Mouse (Mus musculus): ENCODE measurements around the gene Tram2. TPM values are rescaled to one million over a fixed set of nuclear protein-coding genes. Genes with fewer than 3 reads are reported as not detected.

Tram2 gene
- 1 to 10 TPM; 5.6 to 6.0 TPM for total RNA-seq (2021)
- 4.6 and 7.1 TPM in 2 replicates for polyA plus RNA-seq (2012; rRNA removed)
- long read RNA-seq, full-length matches to known transcripts = 1 of 2 reads
- long read RNA-seq, partial matches to known transcripts = 1 of 2 reads
- long read RNA-seq, other reads (novel, unspliced or antisense) = 0 of 2 reads

GRCm38 (mm10) chr1:21079217-21079773 is at the start of gene Tram2:
Gene Tram2 (minus strand): TSS chr1:21079229.
- peak within 1 kb of the TSS; percentile 94 for H3K27ac ChIP-seq
- under 1% methylated on average over 49 of the region's 52 CpGs for WGBS
- intact Hi-C loops (cut with DNase I) = loop anchor here (1.0 to 5.0 kb wide), 4 partner anchors 22 to 262 kb away; partner anchors contain the start of gene Efhc1

GRCm38 (mm10) chr1:21124713-21125336 is 45.8 kb upstream of the Tram2 start:
- Histone ChIP-seq H3K36me3 (ENCODE audit: control insufficient read depth, insufficient read depth, low read length) (no peaks in the 10 kb centered on the region), H3K27me3 (ENCODE audit: control insufficient read depth, insufficient read depth, low read length) (no peaks in the 10 kb centered on the region), H3K27ac (no peak overlapping the region), H3K4me3 (no peak overlapping the region), H3K9ac (ENCODE audit: low read depth, low read length) (no peak overlapping the region), H3K79me2 (replicated peaks; ENCODE audit: control insufficient read depth, insufficient read depth, low read length) (no peaks in the 10 kb centered on the region), H3K4me1 (ENCODE audit: control insufficient read depth, insufficient read depth, low read length) (no peaks in the 10 kb centered on the region)
- no peak for TF ChIP-seq POLR2A (IDR thresholded peaks at IDR 0.05; ENCODE audit: insufficient read depth, low read depth, low read length)
- TF ChIP-seq CTCF (IDR thresholded peaks at IDR 0.05) = no peak
- 70% methylated on average over 14 of the region's 14 CpGs for WGBS
- intact Hi-C loops (cut with DNase I) = no loop called here
- DNase-seq = no peak

More at GRCm38 (mm10) chr1:21079217-21079773, at the start of gene Tram2:
- peak; percentile 96 to 99 for DNase-seq
- Histone ChIP-seq H3K36me3 (ENCODE audit: control insufficient read depth, insufficient read depth, low read length) (0 out of 2 replicates have a peak, but pooled peaks cover 2% of the 10 kb centered on the region), H3K9ac (ENCODE audit: low read depth, low read length) (peak within 1 kb of the TSS; percentile 83), H3K27me3 (ENCODE audit: control insufficient read depth, insufficient read depth, low read length) (no peaks in the 10 kb centered on the region), H3K4me1 (ENCODE audit: control insufficient read depth, insufficient read depth, low read length) (peaks cover 7% of the 10 kb centered on the region), H3K79me2 (replicated peaks; ENCODE audit: control insufficient read depth, insufficient read depth, low read length) (no peaks in the 10 kb centered on the region; the same call in 1 of the 2 replicates), H3K4me3 (peak within 1 kb of the TSS; percentile 92)
- TF ChIP-seq POLR2A (IDR thresholded peaks at IDR 0.05; ENCODE audit: insufficient read depth, low read depth, low read length) (peak; percentile 76), CTCF (IDR thresholded peaks at IDR 0.05) (peak; percentile 18; the same call in 1 of the 2 replicates), EP300 (IDR thresholded peaks at IDR 0.05; ENCODE audit: insufficient read depth, low read depth, low read length) (0 out of 2 replicates have a peak, but pooled peaks have one; percentile 50)

- WGBS = 88% methylated on average over 4 of the region's 4 CpGs
- no peak overlapping the region for H3K4me3 ChIP-seq
- no peaks in the 10 kb centered on the region for H3K27me3 ChIP-seq (ENCODE audit: control insufficient read depth, insufficient read depth, low read length)
- no peak for DNase-seq
- H3K4me1 ChIP-seq (ENCODE audit: control insufficient read depth, insufficient read depth, low read length) = peaks cover 2% of the 10 kb centered on the region; the same call in 1 of the 2 replicates
- no peak overlapping the region for H3K27ac ChIP-seq
- no peak overlapping the region for H3K9ac ChIP-seq (ENCODE audit: low read depth, low read length)
- H3K79me2 ChIP-seq (replicated peaks; ENCODE audit: control insufficient read depth, insufficient read depth, low read length) = no peaks in the 10 kb centered on the region
- intact Hi-C loops (cut with DNase I) = loop anchor here (5.0 kb wide), 1 partner anchor 59 kb away; no protein-coding TSS in a partner anchor
- TF ChIP-seq POLR2A (IDR thresholded peaks at IDR 0.05; ENCODE audit: insufficient read depth, low read depth, low read length) (no peak), EP300 (IDR thresholded peaks at IDR 0.05; ENCODE audit: insufficient read depth, low read depth, low read length) (no peak), CTCF (IDR thresholded peaks at IDR 0.05) (no peak)
- no peaks in the 10 kb centered on the region for H3K36me3 ChIP-seq (ENCODE audit: control insufficient read depth, insufficient read depth, low read length)
Measured at GRCm38 (mm10) chr1:21103784-21104183, 24.8 kb upstream of the Tram2 start.

- intact Hi-C loops (cut with DNase I) = loop anchor here (1.0 to 5.0 kb wide), 3 partner anchors 23 to 162 kb away; partner anchors contain the start of gene Tram2
- Histone ChIP-seq H3K4me1 (ENCODE audit: control insufficient read depth, insufficient read depth, low read length) (peaks cover 2% of the 10 kb centered on the region; the same call in 1 of the 2 replicates), H3K36me3 (ENCODE audit: control insufficient read depth, insufficient read depth, low read length) (no peaks in the 10 kb centered on the region), H3K4me3 (no peak overlapping the region), H3K27me3 (ENCODE audit: control insufficient read depth, insufficient read depth, low read length) (no peaks in the 10 kb centered on the region), H3K9ac (ENCODE audit: low read depth, low read length) (no peak overlapping the region), H3K79me2 (replicated peaks; ENCODE audit: control insufficient read depth, insufficient read depth, low read length) (no peaks in the 10 kb centered on the region), H3K27ac (peak overlapping the region; percentile 33)
- peak; percentile 94 for TF ChIP-seq CTCF (IDR thresholded peaks at IDR 0.05)
- no peak for TF ChIP-seq POLR2A (IDR thresholded peaks at IDR 0.05; ENCODE audit: insufficient read depth, low read depth, low read length)
- peak; percentile 70 for TF ChIP-seq EP300 (IDR thresholded peaks at IDR 0.05; ENCODE audit: insufficient read depth, low read depth, low read length)
- WGBS = 25% methylated on average over 15 of the region's 15 CpGs
- peak; percentile 81 to 84 for DNase-seq
Measured at GRCm38 (mm10) chr1:21101221-21102006, 22.4 kb upstream of the Tram2 start.

GRCm38 (mm10) chr1:21100726-21101125 is 21.7 kb upstream of the Tram2 start:
- Histone ChIP-seq H3K27me3 (ENCODE audit: control insufficient read depth, insufficient read depth, low read length) (no peaks in the 10 kb centered on the region), H3K79me2 (replicated peaks; ENCODE audit: control insufficient read depth, insufficient read depth, low read length) (no peaks in the 10 kb centered on the region), H3K36me3 (ENCODE audit: control insufficient read depth, insufficient read depth, low read length) (no peaks in the 10 kb centered on the region), H3K27ac (no peak overlapping the region; the same call in 1 of the 2 replicates), H3K4me3 (no peak overlapping the region), H3K4me1 (ENCODE audit: control insufficient read depth, insufficient read depth, low read length) (peaks cover 2% of the 10 kb centered on the region; the same call in 1 of the 2 replicates), H3K9ac (ENCODE audit: low read depth, low read length) (no peak overlapping the region)
- TF ChIP-seq EP300 (IDR thresholded peaks at IDR 0.05; ENCODE audit: insufficient read depth, low read depth, low read length) (no peak), CTCF (IDR thresholded peaks at IDR 0.05) (no peak), POLR2A (IDR thresholded peaks at IDR 0.05; ENCODE audit: insufficient read depth, low read depth, low read length) (no peak)
- WGBS = 78% methylated on average over 4 of the region's 4 CpGs
- intact Hi-C loops (cut with DNase I) = loop anchor here (1.0 to 5.0 kb wide), 3 partner anchors 22 to 161 kb away; partner anchors contain the start of gene Tram2
- no peak for DNase-seq
